Mouse (Mus musculus): ENCODE results near the gene Tfap2e.

The Tfap2e gene

GRCm38 (mm10) chr4:126751556-126752023, 15.6 kb upstream of the Tfap2e start:
- peak in 1 of 2 experiments; percentile 41 for DNase-seq (ENCODE audit: low spot score in 2 of 2)

- no peak for DNase-seq (ENCODE audit: low spot score in 2 of 2)
Measured at GRCm38 (mm10) chr4:126750863-126751555, 15.0 kb upstream of the Tfap2e start.

- DNase-seq (ENCODE audit: low spot score in 2 of 2) = peak in 1 of 2 experiments; percentile 40
Measured at GRCm38 (mm10) chr4:126750046-126750683, 14.1 kb upstream of the Tfap2e start.

GRCm38 (mm10) chr4:126749553-126749952, 13.5 kb upstream of the Tfap2e start:
- DNase-seq (ENCODE audit: low spot score in 2 of 2) = no peak

- no peak for DNase-seq (ENCODE audit: low spot score in 2 of 2)
Measured at GRCm38 (mm10) chr4:126748381-126748780, 12.3 kb upstream of the Tfap2e start.

- no peak for DNase-seq (ENCODE audit: low spot score in 2 of 2)
Measured at GRCm38 (mm10) chr4:126746194-126746840, 10.3 kb upstream of the Tfap2e start.

- DNase-seq (ENCODE audit: low spot score in 2 of 2) = peak in 1 of 2 experiments; percentile 49
Measured at GRCm38 (mm10) chr4:126745506-126746193, 9.6 kb upstream of the Tfap2e start.

DNA sequence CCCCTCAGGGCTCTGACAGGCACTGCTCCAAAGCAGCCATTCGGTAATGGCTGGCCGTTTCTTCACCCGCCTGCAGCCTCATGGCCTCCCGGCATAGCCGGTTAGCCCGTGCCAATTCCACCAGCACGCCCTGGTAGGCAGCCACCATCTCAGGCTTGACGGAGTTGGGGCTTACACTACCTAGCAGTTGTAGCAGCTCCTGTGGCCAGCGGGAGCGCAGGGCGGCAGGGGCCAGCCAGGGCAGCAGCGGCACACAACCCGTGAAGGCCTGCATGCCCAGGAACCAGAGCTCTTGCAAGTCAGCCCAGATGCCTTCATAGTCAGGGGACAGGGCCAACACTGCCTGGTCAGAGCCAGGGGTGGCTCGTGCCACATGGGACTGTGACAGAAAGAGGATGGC, 8.8 kb upstream of the Tfap2e start:
- DNase-seq (ENCODE audit: low spot score in 2 of 2) = no peak

GRCm38 (mm10) chr4:126743713-126744112, 7.7 kb upstream of the Tfap2e start:
- DNase-seq (ENCODE audit: low spot score in 2 of 2) = no peak

GRCm38 (mm10) chr4:126742976-126743375, 6.9 kb upstream of the Tfap2e start:
- no peak for DNase-seq (ENCODE audit: low spot score in 2 of 2)

DNA sequence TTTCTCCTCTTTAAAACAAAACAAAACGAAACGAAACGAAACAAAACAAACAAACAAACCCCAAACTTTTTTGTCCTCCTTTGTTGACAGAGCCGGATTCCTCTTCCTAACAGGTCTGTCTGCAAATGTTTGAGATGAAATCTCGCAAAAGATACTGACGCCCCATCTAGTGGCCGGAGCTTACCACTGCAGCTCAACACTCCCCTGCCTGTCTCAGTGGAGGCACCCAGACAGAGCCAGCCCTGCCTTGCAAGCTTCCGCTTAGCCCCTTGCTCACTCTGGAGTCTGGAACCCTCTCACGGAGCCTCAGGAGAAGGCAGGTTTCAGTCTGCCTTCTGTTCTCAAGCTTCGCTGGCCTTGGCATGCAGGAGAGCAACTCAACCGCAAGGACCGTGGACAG, 5.4 kb upstream of the Tfap2e start:
- peak; percentile 64 to 80 for DNase-seq (ENCODE audit: low spot score in 2 of 2)

DNA sequence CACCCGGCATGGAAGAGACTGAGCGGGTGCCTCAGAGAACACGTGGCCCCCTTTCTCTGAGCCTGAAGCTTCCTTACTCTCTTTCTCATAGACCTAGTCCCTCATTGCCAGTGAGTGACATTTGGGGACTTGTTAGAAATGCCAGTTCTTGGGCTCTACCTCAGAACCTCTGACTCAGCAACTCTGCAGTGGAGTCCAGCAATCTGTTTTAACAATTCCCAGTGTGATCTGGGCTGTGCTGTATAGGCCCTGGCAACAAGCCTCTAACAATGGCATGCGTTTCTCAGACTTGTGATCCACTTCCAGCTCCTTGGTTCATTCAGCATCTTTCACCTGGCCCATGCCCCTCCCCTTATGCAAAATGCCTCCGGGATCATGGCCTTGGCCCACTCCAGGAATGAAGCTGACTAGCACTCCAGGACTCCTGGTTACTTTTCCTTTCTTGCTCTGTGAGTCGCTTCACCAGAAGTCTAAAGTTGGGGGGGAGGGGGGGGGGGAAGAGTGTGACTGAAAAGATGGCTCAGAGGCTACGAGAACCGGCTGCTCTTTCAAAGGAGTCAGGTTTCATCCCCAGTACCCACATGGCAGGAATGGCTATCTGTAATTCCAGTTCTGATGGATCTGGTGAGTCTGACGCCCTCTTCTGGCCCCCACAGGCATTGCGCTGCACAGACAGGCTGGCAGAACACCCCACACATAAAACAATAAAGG, 4.1 kb upstream of the Tfap2e start:
- DNase-seq (ENCODE audit: low spot score in 2 of 2) = no peak

DNA sequence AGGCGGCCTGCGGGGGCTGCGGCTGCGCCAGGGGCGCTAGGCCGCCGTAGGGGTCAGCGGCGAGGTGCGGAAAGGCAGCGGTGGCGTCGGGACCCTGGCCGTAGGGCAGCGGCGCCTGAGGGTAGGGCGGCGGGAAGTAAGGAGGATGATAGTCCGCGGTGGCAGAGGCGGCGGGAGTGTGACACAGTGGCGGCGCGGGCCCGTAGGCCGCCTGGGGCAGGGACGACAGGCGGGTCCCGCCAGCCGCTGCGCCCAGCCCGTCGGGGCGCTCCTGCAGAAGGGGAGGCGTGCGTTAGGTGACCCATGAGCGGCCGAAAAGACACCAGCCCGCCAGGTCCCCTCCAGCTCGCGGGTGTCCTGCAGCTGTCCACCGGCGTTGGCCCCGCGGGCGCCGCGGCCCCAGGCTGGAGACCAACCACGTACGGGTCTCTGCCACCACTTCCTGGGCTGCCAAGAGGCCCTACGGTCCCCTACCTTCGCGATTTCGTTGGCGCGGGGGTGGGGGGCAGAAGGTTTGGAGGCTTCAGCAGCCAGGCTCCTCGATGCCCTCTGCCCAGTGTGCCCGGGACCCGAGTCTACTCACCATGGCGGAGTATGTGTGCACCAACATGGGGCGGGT, 549 bp downstream of the Tfap2e start:
- DNase-seq (ENCODE audit: low spot score in 2 of 2) = no peak

DNA sequence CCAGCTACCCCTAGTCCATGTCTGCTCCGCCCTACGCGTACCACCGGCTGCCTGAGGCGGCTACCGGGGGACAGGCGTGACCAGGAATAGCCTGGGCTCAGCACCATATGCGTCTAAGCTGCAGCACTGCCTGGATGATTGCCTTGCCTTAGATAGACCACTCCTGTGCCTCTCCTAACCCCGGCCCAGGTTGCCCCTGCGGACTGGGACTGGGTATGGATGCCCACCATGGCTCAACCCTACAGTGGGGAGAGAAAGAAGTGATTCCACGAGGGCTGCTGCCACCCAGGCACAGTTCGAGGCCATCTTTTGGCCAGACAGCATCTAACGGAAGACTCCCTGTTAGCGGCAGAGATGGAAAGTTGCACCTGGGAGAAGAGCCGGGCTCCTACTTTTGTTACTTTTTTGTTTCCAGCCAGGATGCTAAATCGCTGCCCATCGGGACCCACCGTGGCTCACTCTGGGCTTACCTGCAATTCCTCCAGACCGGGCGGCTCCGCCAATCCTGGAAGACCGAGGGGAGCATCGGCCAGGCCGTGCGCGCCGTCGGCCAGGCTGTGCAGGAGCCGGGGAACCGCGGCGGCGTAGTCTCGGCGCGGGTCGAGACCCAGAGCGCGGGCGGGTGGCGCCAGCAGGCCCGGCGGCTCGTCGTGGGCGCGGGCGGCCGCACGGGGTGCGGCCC, 1.2 kb downstream of the Tfap2e start:
- no peak for DNase-seq (ENCODE audit: low spot score in 2 of 2)

DNA sequence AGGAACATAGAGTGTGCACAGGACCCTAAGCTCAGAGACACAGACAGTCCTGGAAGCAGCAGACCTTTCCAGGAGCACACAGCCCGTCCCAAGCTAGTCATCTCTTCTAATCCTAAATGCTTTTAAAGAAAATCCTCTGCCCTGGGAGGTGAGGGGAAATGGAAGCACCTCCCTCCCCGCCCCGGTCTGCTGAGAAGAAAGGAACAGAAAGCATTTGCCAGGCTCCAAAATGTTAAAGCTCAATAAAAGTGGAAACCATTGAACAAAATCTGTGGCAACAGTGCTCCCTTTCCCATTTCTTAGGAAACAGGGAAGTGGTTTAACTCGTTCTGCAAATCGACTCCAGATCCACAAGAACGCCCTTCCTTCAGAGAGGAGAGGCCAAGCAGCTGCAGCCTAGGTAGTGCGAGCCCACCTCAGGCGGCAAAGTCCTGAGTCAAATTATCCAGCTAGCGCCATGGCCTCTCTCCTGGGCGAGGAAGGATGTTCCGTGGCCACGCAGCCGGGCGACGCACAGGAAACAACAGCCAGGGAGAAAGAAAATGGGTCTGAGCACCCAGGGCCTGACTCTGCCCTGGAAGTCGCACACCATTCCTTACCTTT, 1.9 kb downstream of the Tfap2e start:
- DNase-seq (ENCODE audit: low spot score in 2 of 2) = no peak

DNA sequence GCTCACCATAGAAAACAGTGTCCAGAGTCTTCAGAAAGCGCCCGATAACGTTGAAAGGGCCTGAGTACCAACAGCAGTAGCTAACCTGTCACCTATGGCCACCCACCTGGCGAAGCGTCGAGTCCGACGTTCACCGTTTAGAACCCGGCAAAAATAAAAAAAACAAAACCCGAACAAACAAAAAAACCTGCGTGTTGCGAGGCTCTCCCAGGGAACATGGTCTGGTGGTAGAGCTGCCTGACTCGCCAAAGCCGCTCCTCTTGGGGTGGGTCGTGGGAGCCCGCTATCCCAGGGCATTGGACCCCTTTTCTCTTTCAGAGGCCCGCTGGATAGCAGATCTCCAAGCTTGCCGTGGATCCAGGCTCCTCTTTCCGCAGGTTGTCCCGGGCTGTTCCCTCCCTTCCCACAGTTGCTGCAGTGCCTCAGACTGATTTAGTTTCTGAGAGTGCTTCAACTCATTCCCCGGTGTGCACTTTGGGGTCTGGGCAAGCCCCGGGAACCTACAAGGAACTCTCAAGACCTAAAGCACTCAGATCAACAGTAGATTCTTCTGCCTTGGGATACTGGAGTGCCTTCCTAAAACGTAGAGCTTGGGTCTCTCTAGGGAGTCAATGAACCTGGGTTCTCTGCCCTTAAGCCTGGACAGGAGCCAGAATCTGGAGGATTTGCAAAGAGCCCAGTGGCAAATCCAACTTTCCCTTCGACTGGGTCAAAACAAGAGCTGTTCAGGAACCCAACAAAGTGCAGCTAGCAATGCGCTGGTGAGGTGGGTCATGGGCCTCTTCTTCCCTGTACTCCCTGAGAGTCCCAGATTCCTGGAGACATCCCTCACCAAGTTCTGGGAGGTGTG, 3.3 kb downstream of the Tfap2e start:
- DNase-seq (ENCODE audit: low spot score in 2 of 2) = no peak

GRCm38 (mm10) chr4:126732111-126732510, 3.9 kb downstream of the Tfap2e start:
- DNase-seq (ENCODE audit: low spot score in 2 of 2) = no peak

DNA sequence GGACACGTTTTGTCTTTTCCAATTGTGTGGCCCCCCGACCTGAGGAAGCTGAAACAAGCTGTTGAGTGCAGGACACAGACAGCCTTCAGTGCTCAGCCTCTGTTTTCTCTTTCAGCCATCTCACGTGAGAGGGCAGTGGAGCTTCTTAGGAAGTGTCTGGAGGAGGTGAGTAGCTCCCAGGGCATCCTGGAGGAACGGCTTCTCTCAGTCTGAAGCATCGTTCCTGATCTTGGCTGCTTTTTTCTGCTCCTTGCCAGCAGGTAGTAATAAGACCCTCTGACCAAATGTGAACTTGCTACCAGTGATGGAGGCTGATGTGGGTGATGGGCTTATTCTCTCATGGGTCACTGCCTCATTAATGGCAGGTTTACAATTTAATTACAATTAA, 28.6 kb downstream of the Tfap2e start:
- DNase-seq (ENCODE audit: low spot score in 2 of 2) = no peak
